Mouse (Mus musculus) E14TG2a.4 (cell line): ENCODE measurements around the gene Oip5.
"Not testable (repeated sequence)": the region's sequence is repeated elsewhere in the genome, so short reads cannot be mapped to it uniquely, and the experiment has no call there.

ENCODE experiments used
- H3K27me3 ChIP-seq: 2 replicates; pipeline ENCODE4 v1.6.1; 2014; ENCODE audit warnings: low read length, control low read depth; ENCODE audit not compliant: insufficient read depth
- H3K36me3 ChIP-seq: 2 replicates; pipeline ENCODE4 v1.6.1; 2014; ENCODE audit warnings: low read length, control low read depth; ENCODE audit not compliant: insufficient read depth
- H3K4me1 ChIP-seq: replicated peaks from 2 replicates; pipeline ENCODE4 v1.6.1; 2014; ENCODE audit warnings: low read depth, low read length, control low read depth
- H3K4me3 ChIP-seq: replicated peaks from 2 replicates; pipeline ENCODE4 v1.5.1; 2014; ENCODE audit warnings: mild to moderate bottlenecking, low read length
- H3K9me3 ChIP-seq: 2 replicates; pipeline ENCODE4 v1.6.1; 2014; ENCODE audit warnings: low read length, control low read depth
- CTCF ChIP-seq: conservative IDR thresholded peaks from 2 replicates; pipeline ENCODE4 v1.5.1; 2014; ENCODE audit warnings: low read length
- NANOG ChIP-seq: IDR thresholded peaks from 2 replicates; pipeline ENCODE4 v1.6.1; 2014; ENCODE audit warnings: borderline replicate concordance, low read length, mixed read lengths
- POU5F1 ChIP-seq: IDR thresholded peaks from 2 replicates; pipeline ENCODE4 v1.6.1; 2014; ENCODE audit warnings: low read length, borderline replicate concordance

Oip5 gene

DNA sequence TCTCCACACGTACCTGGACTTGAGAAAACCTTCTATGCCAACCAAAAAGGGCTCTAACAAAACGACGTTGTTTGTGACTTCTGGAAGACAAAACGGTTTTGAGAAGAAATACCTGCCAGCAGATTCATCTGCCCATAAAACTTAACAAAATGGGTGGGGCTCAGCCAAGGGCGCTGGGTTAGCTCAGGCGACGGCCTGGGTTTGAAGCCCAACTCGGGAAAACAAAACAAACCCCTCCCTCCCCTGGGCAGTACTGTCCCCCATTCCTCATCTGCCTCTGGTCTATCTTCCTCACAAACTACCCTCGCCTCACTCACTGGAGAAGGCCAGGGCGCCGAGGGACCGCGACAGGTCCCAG lies 449 bp downstream of the Oip5 start:
- Histone ChIP-seq H3K9me3 (no peaks in the 10 kb centered on the region), H3K4me1 (peaks cover 36% of the 10 kb centered on the region), H3K27me3 (no peaks in the 10 kb centered on the region), H3K36me3 (peaks cover 38% of the 10 kb centered on the region), H3K4me3 (peak overlapping the region; percentile 97)
- TF ChIP-seq POU5F1 (no peak), NANOG (no peak), CTCF (no peak)

- Histone ChIP-seq H3K4me3 (no peak overlapping the region), H3K4me1 (0 out of 2 replicates have a peak, but pooled peaks cover 4% of the 10 kb centered on the region), H3K27me3 (no peaks in the 10 kb centered on the region), H3K36me3 (peaks cover 89% of the 10 kb centered on the region), H3K9me3 (no peaks in the 10 kb centered on the region)
- no peak for TF ChIP-seq POU5F1
- no peak for TF ChIP-seq CTCF
- TF ChIP-seq NANOG: no peak
Measured at GRCm38 (mm10) chr2:119607023-119607422, 11.2 kb downstream of the Oip5 start.

- H3K36me3 ChIP-seq: peaks cover 87% of the 10 kb centered on the region
- peaks cover 8% of the 10 kb centered on the region for H3K4me1 ChIP-seq
- no peaks in the 10 kb centered on the region for H3K27me3 ChIP-seq
- H3K9me3 ChIP-seq: no peaks in the 10 kb centered on the region
- no peak for TF ChIP-seq NANOG
- TF ChIP-seq CTCF: no peak
- no peak overlapping the region for H3K4me3 ChIP-seq
Measured at GRCm38 (mm10) chr2:119605361-119605973, 12.8 kb downstream of the Oip5 start.

DNA sequence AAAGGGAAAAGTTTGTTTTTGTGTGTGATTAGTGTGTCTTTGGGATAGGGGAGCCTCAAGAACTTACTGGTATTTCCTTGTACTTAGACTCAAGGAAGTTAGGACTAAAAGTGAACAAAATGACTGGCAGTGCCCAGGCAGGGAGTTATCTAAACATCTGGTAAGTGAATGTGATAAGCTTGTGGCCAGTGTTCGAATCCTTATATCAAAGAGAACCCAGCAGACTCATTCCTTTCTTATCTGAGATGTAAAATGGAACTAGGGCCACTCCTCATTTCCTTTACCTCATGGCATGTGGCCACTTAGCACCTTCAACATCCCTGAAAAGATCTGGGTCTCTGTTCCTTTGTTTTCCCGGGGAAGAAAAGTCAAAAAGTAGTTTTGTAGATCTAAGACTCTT lies 14.4 kb downstream of the Oip5 start:
- TF ChIP-seq POU5F1 (no peak), NANOG (no peak), CTCF (no peak)
- H3K27me3 ChIP-seq: no peaks in the 10 kb centered on the region

DNA sequence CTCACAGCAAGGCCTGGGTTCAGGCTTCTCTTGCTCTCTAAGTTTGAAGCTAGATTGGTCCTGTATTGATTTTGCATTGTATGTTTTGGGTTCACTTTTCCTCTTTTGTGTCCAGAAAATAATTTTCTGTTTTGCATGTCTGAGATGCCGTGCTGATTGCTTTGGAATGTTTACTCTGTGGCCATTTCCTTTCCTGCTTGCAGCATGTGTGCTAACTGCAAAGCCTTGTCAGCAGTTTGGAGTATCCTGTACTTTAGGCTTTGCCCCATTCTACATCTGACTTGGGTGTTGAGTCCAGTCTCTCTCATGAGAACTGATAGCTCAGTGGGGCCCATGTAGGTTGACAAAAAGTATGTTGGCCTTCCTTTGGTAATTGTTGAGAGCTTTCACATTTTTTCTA lies 15.8 kb downstream of the Oip5 start:
- Histone ChIP-seq H3K4me1 (peaks cover 10% of the 10 kb centered on the region), H3K4me3 (no peak overlapping the region), H3K9me3 (no peaks in the 10 kb centered on the region), H3K36me3 (peaks cover 88% of the 10 kb centered on the region), H3K27me3 (no peaks in the 10 kb centered on the region)
- TF ChIP-seq POU5F1: no peak
- TF ChIP-seq CTCF: no peak
- no peak for TF ChIP-seq NANOG

More for the DNA sequence above, 14.4 kb downstream of the Oip5 start:
- Histone ChIP-seq H3K36me3 (peaks cover 89% of the 10 kb centered on the region), H3K4me1 (peaks cover 8% of the 10 kb centered on the region), H3K9me3 (no peaks in the 10 kb centered on the region), H3K4me3 (no peak overlapping the region)

- Histone ChIP-seq H3K36me3 (peaks cover 90% of the 10 kb centered on the region), H3K4me1 (peaks cover 15% of the 10 kb centered on the region)
- H3K9me3 ChIP-seq, H3K27me3 ChIP-seq, H3K4me3 ChIP-seq: not testable (repeated sequence)
Measured at GRCm38 (mm10) chr2:119601575-119601974, 16.7 kb downstream of the Oip5 start.

DNA sequence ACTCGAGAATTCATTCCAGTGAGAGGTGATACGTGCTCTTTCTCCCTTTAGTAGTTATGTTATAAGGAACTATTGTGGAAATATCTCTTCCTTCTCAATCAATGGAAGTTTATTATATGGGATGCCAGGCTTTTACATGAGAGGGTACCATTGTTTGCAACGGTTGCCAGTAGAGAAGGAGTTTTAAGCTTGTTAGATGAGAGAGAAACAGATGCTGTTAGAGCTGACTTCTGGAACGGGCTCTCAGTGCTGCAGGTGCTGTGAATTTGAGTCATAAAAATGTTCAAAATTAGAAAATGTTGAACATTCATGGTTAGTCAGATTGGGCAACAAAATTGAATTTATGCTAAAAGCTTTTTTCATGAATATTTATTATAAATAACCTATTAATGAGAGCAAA lies 17.2 kb downstream of the Oip5 start:
- Histone ChIP-seq H3K9me3 (no peaks in the 10 kb centered on the region), H3K4me1 (peaks cover 17% of the 10 kb centered on the region), H3K27me3 (no peaks in the 10 kb centered on the region), H3K4me3 (no peak overlapping the region), H3K36me3 (peaks cover 91% of the 10 kb centered on the region)
- TF ChIP-seq CTCF (no peak), POU5F1 (no peak), NANOG (no peak)

DNA sequence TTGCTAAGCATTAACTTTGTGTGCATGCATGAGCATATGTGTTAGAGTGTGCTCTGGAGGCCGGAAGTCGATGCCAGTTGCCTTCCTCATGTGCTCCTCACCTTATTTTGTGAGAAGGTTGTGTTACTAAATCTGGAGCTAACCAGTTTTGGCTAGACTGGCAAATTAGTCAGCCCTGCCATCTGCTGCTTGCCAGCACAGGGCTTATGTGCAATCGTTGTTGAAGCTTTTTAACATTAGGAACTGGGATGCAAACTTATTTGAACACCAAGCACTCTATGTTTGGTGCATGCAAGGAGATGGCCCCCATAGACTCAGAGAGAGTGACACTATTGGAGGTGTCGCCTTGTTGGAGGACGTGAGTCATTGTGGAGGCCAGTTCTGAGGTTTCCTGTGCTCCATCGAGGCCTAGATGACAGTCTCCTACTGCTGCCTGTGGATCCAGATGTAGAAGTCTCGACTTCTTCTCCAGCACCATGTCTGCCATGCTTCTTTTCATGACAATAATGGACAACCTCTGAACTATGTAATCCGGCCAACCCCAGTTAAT lies 21.4 kb downstream of the Oip5 start:
- Histone ChIP-seq H3K4me3 (no peak overlapping the region), H3K36me3 (peaks cover 58% of the 10 kb centered on the region), H3K9me3 (peaks cover 14% of the 10 kb centered on the region), H3K4me1 (peaks cover 23% of the 10 kb centered on the region), H3K27me3 (no peaks in the 10 kb centered on the region)
- TF ChIP-seq NANOG: no peak
- no peak for TF ChIP-seq CTCF
- no peak for TF ChIP-seq POU5F1

- H3K4me1 ChIP-seq: peaks cover 19% of the 10 kb centered on the region
- no peaks in the 10 kb centered on the region for H3K27me3 ChIP-seq
- peaks cover 43% of the 10 kb centered on the region for H3K36me3 ChIP-seq
- peak overlapping the region; percentile 93 for H3K4me3 ChIP-seq
- TF ChIP-seq POU5F1: no peak
- TF ChIP-seq NANOG: no peak
- no peak for TF ChIP-seq CTCF
- H3K9me3 ChIP-seq: peaks cover 28% of the 10 kb centered on the region
Measured at GRCm38 (mm10) chr2:119595308-119595707, 23.0 kb downstream of the Oip5 start.
